Mouse (Mus musculus) lung, adult 2 months (tissue): Measurements from ENCODE around the gene Cxcl16. TPM values are rescaled to one million over a fixed set of nuclear protein-coding genes. Genes with fewer than 3 reads are reported as not detected.
"Not testable (repeated sequence)": the region's sequence is repeated elsewhere in the genome, so short reads cannot be mapped to it uniquely, and the experiment has no call there.

ENCODE experiments used
- DNase-seq: peaks from one replicate; pipeline ENCODE4 v3.0.0; 2022
- H3K4me1 ChIP-seq: fragments of 200-500 bp; 2 replicates; pipeline ENCODE4 v1.6.1; 2011; ENCODE audit warnings: low read length; ENCODE audit not compliant: control insufficient read depth, insufficient read depth
- H3K4me3 ChIP-seq: fragments of 200-500 bp; replicated peaks from 2 replicates; pipeline ENCODE3; 2011; ENCODE audit warnings: low read depth, mild to moderate bottlenecking, control low read depth, low read length; ENCODE audit errors: extremely low read depth
- CTCF ChIP-seq: fragments of 200-500 bp; IDR thresholded peaks from 2 replicates; pipeline ENCODE4 v1.5.1; 2011; ENCODE audit warnings: mild to moderate bottlenecking, low read length, control low read depth; ENCODE audit not compliant: insufficient read depth
- POLR2A ChIP-seq: fragments of 200-500 bp; IDR thresholded peaks from 2 replicates; pipeline ENCODE4 v1.6.1; 2011; ENCODE audit warnings: low read depth, mild to moderate bottlenecking, control low read depth, low read length, borderline replicate concordance; ENCODE audit errors: extremely low read depth
- WGBS: fragments of 180-500 bp; shearing (Covaris S2); methylation state at CpG from one replicate; pipeline ENCODE4 v1.1.7; 2018; 5-methylcytosine and 5-hydroxymethylcytosine counted together
- polyA plus RNA-seq: library from polyadenylated mRNA; depleted of rRNA; stranded (reverse); fragments of >200 nt; gene quantifications from 2 replicates; pipeline ENCODE4 v1.2.3, GENCODE M21; 2012

Gene Cxcl16
- polyA plus RNA-seq, 1 experiment: 74.6 TPM

DNA sequence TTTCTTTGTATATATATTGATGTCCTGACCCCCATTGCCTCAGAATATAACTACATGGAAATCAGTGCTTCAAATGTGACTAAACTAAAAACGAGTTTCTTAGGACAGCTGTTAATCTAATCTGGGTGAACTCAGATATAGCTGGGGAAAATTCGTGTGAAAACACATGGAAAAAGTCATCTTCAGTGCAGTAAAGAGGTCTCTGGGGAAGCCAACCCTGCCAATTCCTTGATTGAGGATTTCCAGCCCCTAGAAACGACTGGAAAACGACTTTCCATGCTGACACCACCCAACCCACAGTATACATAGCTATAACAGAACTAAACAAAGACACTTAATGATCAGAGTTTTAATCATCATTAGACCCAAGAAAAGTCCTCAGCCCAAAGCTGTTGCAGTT lies 28.0 kb upstream of the Cxcl16 start:
- no peak for DNase-seq
- WGBS: 41% methylated on average over 4 of the region's 4 CpGs
- no peak overlapping the region for H3K4me3 ChIP-seq
- TF ChIP-seq CTCF: no peak
- TF ChIP-seq POLR2A: no peak
- H3K4me1 ChIP-seq: no peaks in the 10 kb centered on the region

DNA sequence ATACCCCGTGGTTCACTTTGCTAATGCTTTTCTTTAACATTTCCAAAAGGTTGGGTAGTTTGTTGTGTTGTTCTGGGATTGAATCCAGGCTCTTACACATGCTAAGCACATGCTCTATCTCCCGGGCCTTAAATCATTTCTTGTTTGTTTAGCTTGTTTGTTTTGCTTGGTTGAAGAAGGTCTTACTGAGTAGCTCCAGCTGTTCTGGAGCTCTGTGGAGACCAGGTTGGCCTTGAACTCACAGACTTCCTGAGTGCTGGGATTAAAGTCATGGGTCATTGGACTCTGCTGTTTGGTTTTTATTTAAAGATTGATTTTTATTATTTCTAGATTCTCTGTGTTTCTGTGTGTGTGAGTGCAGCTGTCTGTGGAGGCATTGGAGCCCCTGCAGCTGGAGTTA lies 25.7 kb upstream of the Cxcl16 start:
- 36% methylated on average over 2 of the region's 2 CpGs for WGBS
- no peak overlapping the region for H3K4me3 ChIP-seq
- no peaks in the 10 kb centered on the region for H3K4me1 ChIP-seq
- DNase-seq: no peak
- TF ChIP-seq CTCF (no peak), POLR2A (no peak)

DNA sequence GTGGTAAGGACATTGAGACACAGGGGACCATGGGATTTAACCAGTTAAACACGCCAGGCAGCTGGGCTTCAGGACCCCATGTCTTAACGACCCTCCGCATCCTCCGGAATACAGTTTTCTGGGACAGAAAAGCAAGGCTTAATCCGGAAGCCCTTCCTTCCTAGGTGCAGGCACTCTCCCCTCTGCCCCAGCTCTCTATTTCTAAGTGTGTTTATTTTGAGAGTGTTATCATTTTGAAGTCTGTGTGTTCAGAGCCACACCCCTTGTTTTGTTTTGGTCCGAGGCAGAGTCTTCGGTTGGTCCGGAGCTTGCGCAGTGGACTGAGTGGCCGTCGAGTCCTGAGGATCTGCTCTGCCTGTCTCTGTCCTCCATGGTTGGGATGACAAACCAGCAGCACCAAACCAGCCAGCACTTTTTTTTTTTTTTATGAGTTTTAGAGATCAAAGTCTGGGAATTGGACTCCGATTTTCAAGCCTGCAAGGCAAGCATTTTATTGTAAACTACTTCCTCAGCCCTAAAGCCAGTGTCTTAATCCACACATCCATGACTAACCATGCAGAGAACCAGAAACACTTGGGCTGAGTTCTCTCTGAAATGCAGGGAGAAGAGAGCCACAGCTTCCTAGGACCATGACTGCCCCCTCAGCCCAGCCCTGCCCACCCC lies 15.2 kb upstream of the Cxcl16 start:
- no peak for DNase-seq
- TF ChIP-seq CTCF (no peak), POLR2A (no peak)
- Histone ChIP-seq H3K4me1 (no peaks in the 10 kb centered on the region; the same call in 1 of the 2 replicates), H3K4me3 (no peak overlapping the region)
- 34% methylated on average over 12 of the region's 12 CpGs for WGBS

DNA sequence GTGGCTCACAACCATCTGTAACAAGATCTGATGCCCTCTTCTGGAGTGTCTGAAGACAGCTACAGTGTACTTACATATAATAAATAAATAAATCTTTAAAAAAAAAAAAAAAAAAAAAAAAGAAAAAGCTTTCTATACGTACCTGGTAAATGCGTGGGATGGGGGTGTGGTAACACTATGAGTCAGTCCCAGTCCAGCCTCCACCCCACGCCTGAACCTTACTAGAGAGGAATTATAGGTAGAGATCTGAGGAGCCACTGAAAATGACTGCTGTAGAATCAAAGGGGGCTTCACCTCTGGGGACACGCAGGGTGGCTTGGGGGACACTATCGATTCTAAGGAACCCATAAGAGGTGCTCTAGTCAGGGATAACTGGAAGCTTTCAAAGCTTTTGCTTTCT lies 13.5 kb upstream of the Cxcl16 start:
- H3K4me3 ChIP-seq, DNase-seq, H3K4me1 ChIP-seq: not testable (repeated sequence)
- WGBS: 85% methylated on average over 5 of the region's 5 CpGs

DNA sequence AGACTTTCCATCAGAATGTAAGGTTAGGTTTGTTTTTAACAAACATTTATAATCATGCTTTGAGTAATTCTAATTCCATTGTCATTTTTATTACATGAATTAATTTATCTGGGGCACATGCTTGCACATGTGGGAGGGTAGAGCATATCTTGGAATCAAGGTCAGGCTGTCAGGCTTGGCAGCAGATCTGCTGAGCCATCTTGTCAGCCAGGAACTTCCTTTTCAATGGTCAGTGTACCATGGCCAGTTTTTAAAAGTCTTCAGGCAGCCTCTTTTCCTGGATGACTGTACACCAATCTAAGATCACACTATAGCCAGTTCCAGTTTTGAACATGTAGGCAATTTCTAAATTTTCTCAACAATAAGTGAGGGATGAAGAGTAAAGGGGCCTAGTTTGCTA lies 12.9 kb upstream of the Cxcl16 start:
- TF ChIP-seq POLR2A: no peak
- TF ChIP-seq CTCF: no peak
- no peak for DNase-seq
- Histone ChIP-seq H3K4me3 (no peak overlapping the region), H3K4me1 (peaks cover 8% of the 10 kb centered on the region)

DNA sequence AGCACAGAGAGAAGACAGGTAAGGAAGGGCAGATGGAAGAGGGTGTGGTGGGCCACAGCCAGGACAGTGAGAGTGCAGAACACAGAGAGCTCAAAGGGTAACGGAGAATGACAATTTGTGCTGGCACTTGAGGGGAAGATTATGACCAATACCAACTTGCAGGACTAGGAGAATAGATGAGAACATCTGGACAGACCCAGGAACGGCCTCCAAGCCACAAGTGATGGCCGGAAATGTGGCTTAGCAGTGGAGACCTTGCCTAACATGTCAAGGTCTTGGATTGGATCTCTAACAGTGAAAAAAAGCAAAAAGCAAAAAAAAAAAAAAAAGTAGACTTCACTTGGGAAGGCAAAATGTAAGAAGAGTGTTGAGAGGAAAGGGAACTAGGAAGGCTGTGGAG lies 10.0 kb upstream of the Cxcl16 start:
- 84% methylated on average over 3 of the region's 3 CpGs for WGBS
- no peak for DNase-seq
- Histone ChIP-seq H3K4me1 (peaks cover 12% of the 10 kb centered on the region), H3K4me3 (no peak overlapping the region)
- TF ChIP-seq POLR2A (no peak), CTCF (no peak)

DNA sequence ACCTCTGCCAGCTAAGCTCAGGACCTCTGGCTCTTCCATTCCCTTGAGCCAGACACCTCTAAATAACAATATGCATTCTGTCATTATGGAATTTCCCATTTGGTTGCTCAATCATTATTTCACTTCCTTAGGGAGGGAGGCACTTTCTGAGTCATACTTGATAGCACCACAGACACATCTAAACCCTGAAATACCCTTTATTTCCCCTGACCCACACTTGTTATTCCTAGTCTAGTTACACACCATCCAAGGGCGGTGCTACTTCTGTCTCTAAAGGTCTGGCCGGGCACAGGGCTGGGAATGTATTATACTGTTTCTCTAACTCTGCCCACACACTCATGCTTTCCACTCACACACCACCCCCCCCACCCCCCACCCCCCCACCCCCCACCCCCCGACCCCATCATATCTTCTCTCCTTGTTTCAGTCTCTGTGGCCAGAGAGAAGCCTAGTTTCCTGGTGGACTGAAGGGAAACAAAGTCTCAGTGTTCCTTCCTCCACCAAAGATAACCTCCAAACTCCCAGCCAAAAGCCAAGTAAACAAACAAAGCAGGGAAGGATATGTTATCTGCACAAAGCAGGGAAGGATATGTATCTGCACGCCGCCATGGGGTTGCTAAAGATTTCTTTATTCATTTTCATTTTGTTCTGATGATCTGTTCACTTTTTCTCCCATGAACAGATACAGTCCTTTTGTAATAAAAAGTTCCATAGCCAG lies 8.3 kb upstream of the Cxcl16 start:
- WGBS: 30% methylated on average over 5 of the region's 5 CpGs

DNA sequence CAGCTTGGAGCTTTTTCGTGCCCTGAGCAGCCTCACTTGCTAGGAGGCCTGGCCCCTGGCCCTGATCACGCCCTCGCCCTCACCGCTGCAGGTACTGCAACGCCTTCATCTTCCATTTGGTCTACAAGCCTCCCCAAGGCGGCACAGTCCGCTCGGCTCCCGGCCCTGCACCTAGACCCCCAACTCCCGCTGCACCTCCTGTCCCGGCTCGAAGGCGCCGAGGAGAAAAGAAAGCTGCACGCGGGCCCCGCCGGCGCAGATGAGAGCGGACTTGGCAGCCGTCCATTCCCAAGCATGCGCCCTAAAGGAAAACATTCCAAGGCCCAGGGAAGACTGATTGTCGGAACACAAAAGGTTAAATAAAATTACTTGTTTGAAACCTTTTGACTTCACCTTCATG lies 6.0 kb upstream of the Cxcl16 start:
- DNase-seq: peak; percentile 29
- Histone ChIP-seq H3K4me1 (peaks cover 12% of the 10 kb centered on the region), H3K4me3 (no peak overlapping the region)
- WGBS: 11% methylated on average over 23 of the region's 23 CpGs
- TF ChIP-seq CTCF: no peak
- no peak for TF ChIP-seq POLR2A

More for the DNA sequence above, 8.3 kb upstream of the Cxcl16 start:
- no peak for DNase-seq
- Histone ChIP-seq H3K4me3 (no peak overlapping the region), H3K4me1 (peaks cover 12% of the 10 kb centered on the region)
- no peak for TF ChIP-seq POLR2A
- TF ChIP-seq CTCF: no peak

DNA sequence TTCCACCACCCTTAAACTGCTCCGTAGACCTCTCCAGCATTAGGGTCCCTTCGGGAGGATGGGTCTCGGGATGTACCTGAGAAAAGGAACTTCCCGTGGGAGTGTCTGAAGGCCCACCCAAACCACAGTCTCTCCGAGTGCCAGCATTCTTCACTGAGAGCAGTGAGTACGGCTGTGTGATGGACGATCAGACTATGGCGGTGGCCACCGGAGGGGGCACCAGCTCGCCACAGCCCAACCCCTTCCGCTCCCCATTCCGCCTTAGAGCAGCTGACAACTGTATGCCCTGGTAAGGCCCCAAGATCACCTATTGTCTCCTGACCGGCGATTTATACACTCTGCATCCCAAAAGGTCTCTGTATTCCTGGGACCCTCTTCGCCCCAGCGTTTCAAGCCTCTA lies 5.4 kb upstream of the Cxcl16 start:
- TF ChIP-seq CTCF: no peak
- no peak for TF ChIP-seq POLR2A
- WGBS: 55% methylated on average over 16 of the region's 16 CpGs
- H3K4me3 ChIP-seq: no peak overlapping the region

DNA sequence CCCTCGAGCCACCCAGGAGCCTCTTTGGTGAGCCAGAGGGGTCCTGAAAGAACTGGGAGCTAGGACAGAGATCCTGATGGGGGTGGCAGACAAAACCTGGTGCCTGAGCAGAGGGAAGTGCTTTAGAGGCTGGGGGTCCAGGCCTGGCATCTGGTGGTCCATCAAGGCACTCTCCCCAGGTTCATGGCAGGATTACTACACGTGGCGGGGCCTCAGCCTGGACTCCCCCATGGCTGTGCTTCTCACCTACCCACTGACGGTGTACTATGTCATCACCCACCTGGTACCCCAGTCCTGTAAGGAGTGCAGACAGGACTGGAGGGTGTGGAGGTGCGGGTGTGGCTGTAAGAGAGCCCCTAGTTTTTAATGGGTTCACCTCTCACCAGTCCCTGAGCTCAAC lies 4.2 kb upstream of the Cxcl16 start:
- TF ChIP-seq POLR2A: no peak
- no peak for DNase-seq
- Histone ChIP-seq H3K4me3 (no peak overlapping the region), H3K4me1 (peaks cover 9% of the 10 kb centered on the region)
- 94% methylated on average over 5 of the region's 5 CpGs for WGBS

More for the DNA sequence above, 5.4 kb upstream of the Cxcl16 start:
- DNase-seq: no peak
- H3K4me1 ChIP-seq: peaks cover 12% of the 10 kb centered on the region
